Mouse (Mus musculus) kidney, adult 2 months (tissue): ENCODE measurements around the gene Sgcd.

ENCODE experiments used
- CTCF ChIP-seq: fragments of 200-500 bp; conservative IDR thresholded peaks from 2 replicates; pipeline ENCODE4 v1.5.1; 2011; ENCODE audit warnings: low read depth, mild to moderate bottlenecking, control low read depth, low read length, moderate library complexity, mixed read lengths; ENCODE audit not compliant: insufficient read depth, insufficient read length
- POLR2A ChIP-seq: fragments of 200-500 bp; IDR thresholded peaks from one replicate; pipeline ENCODE4 v1.6.1; 2011; ENCODE audit warnings: low read depth, low read length, control low read depth

DNA sequence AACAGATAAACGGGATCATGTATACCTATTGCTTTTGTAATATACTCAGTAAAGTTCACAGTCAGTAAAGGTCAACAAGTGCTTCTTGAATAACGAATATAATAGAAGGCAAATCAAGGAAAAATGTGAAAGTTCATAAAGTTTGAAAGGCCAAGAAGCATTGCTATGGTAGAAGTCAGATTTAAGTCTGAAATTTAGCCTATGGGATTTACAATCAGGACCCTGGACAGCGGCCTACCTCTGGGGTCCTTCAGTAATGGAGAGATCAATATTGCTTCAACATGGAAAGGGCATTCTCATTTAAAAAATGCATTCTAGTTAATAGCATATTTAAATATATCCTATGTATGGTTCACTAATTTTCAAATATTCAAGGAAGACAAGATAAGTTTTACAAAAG lies 24.1 kb upstream of the Sgcd start:
- TF ChIP-seq POLR2A (no peak), CTCF (no peak)
